Mouse (Mus musculus): ENCODE measurements at regions not wholly inside any gene's neighbourhood (a gene's known extent, or its start where the extent isn't known, plus 50 kb on each side); places are given as distances from the start of the nearest gene placed in this dataset.

- H3K36me3 ChIP-seq (ENCODE audit: control insufficient read depth, insufficient read depth): no peaks in the 10 kb centered on the region
- H3K4me3 ChIP-seq: no peak overlapping the region
- H3K4me2 ChIP-seq (ENCODE audit: low read depth): no peak overlapping the region
- no peak overlapping the region for H3ac ChIP-seq (ENCODE audit: control insufficient read depth, insufficient read length)
- TF ChIP-seq TCF3 (IDR thresholded peaks at IDR 0.05; ENCODE audit: insufficient read length, low read depth) (no peak), TCF12 (IDR thresholded peaks at IDR 0.05; ENCODE audit: insufficient read depth, poor library complexity, severe bottlenecking) (no peak), REST (IDR thresholded peaks at IDR 0.05; ENCODE audit: insufficient read depth, insufficient read length) (no peak), POLR2A (IDR thresholded peaks at IDR 0.05; ENCODE audit: insufficient read length, low read depth) (no peak), MYOD1 (IDR thresholded peaks at IDR 0.05; ENCODE audit: control insufficient read depth in 1 of 3, insufficient read length in 2 of 3, low read depth in 2 of 3) (no peak), SRF (IDR thresholded peaks at IDR 0.05; ENCODE audit: control insufficient read depth, insufficient read length, low read depth) (no peak), CEBPB (IDR thresholded peaks at IDR 0.05; ENCODE audit: insufficient read depth, poor library complexity, severe bottlenecking) (no peak), POLR2AphosphoS2 (IDR thresholded peaks at IDR 0.05; ENCODE audit: insufficient read length, low read depth) (no peak), MYOG (IDR thresholded peaks at IDR 0.05; ENCODE audit: control insufficient read depth in 1 of 3, insufficient read depth in 1 of 3, insufficient read length in 2 of 3, low read depth in 2 of 3) (no peak), MAX (IDR thresholded peaks at IDR 0.05; ENCODE audit: low read depth) (no peak)
- no peaks in the 10 kb centered on the region for H3K79me2 ChIP-seq (ENCODE audit: control insufficient read depth, insufficient read depth)
- H3K27me3 ChIP-seq (ENCODE audit: control insufficient read depth, insufficient read depth, insufficient read length): no peaks in the 10 kb centered on the region
Measured at GRCm38 (mm10) chr9:94407671-94408070, 130.2 kb downstream of the 1190002N15Rik start.

- Histone ChIP-seq H3K36me3 (ENCODE audit: control insufficient read depth, insufficient read depth) (no peaks in the 10 kb centered on the region), H3K27me3 (ENCODE audit: control insufficient read depth, insufficient read depth, insufficient read length) (no peaks in the 10 kb centered on the region), H3K4me2 (ENCODE audit: low read depth) (peak overlapping the region; percentile 15), H3K79me2 (ENCODE audit: control insufficient read depth, insufficient read depth) (no peaks in the 10 kb centered on the region), H3K4me3 (no peak overlapping the region), H3ac (ENCODE audit: control insufficient read depth, insufficient read length) (no peak overlapping the region)
- TF ChIP-seq MYOD1 (IDR thresholded peaks at IDR 0.05; ENCODE audit: control insufficient read depth in 1 of 3, insufficient read length in 2 of 3, low read depth in 2 of 3): peak in 2 of 3 experiments; percentile 24 to 43
- no peak for TF ChIP-seq MAX (IDR thresholded peaks at IDR 0.05; ENCODE audit: low read depth)
Measured at GRCm38 (mm10) chr9:94404551-94404950, 133.3 kb downstream of the 1190002N15Rik start.

DNA sequence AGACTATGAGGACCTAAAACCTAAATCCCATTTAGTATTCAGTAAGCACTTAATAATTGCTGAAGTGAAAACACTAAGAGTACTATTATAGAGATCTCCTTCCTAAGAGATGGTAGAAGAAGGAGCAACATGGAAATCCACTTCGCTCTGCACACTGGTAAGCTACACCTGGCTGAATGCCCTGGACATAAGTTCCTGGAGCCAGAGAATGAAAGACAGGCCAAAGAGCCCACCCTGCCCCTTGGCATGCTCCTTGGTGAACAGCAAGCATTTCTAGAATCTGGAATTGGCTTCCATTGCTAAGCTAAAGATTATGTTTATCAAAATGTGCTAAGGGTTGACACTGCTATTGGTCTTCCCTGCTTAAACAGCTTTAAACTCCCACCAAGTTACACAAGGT, 137.3 kb downstream of the 1190002N15Rik start:
- no peak overlapping the region for H3K4me2 ChIP-seq (ENCODE audit: low read depth)
- H3ac ChIP-seq (ENCODE audit: control insufficient read depth, insufficient read length): no peak overlapping the region
- no peaks in the 10 kb centered on the region for H3K79me2 ChIP-seq (ENCODE audit: control insufficient read depth, insufficient read depth)
- TF ChIP-seq TCF3 (IDR thresholded peaks at IDR 0.05; ENCODE audit: insufficient read length, low read depth) (no peak), SRF (IDR thresholded peaks at IDR 0.05; ENCODE audit: control insufficient read depth, insufficient read length, low read depth) (no peak), MAX (IDR thresholded peaks at IDR 0.05; ENCODE audit: low read depth) (no peak), USF1 (IDR thresholded peaks at IDR 0.05; ENCODE audit: low read depth) (no peak), REST (IDR thresholded peaks at IDR 0.05; ENCODE audit: insufficient read depth, insufficient read length) (no peak), MYOG (IDR thresholded peaks at IDR 0.05; ENCODE audit: control insufficient read depth in 1 of 3, insufficient read depth in 1 of 3, insufficient read length in 2 of 3, low read depth in 2 of 3) (no peak)
- no peak overlapping the region for H3K4me3 ChIP-seq
- H3K27me3 ChIP-seq (ENCODE audit: control insufficient read depth, insufficient read depth, insufficient read length): no peaks in the 10 kb centered on the region
- no peaks in the 10 kb centered on the region for H3K36me3 ChIP-seq (ENCODE audit: control insufficient read depth, insufficient read depth)

DNA sequence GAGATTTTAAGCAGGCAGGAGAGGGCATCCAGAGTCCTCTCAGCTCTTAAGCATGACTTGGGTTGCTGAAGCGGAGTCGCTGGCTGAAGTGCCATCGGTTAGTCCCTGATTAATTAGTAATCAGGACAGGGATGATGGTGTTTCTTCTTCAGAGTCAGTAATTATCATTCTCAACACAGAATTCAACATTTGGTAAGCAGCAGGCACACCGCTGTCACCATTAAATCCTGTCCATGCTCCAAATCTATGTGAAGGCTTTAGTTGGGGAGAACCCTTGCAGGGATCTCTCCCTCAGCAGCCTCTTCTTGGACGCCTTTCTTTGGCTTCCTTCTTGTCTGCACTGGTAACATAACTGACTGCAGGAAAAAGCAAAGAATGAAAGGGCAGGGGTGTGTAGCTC, 142.7 kb downstream of the 1190002N15Rik start:
- H3K4me3 ChIP-seq: no peak overlapping the region
- H3K27me3 ChIP-seq (ENCODE audit: control insufficient read depth, insufficient read depth, insufficient read length): no peaks in the 10 kb centered on the region
- no peaks in the 10 kb centered on the region for H3K79me2 ChIP-seq (ENCODE audit: control insufficient read depth, insufficient read depth)
- H3K36me3 ChIP-seq (ENCODE audit: control insufficient read depth, insufficient read depth): no peaks in the 10 kb centered on the region
- TF ChIP-seq E2F4 (IDR thresholded peaks at IDR 0.05; ENCODE audit: insufficient read depth) (no peak), MAX (IDR thresholded peaks at IDR 0.05; ENCODE audit: low read depth) (no peak), MYOD1 (IDR thresholded peaks at IDR 0.05; ENCODE audit: control insufficient read depth in 1 of 3, insufficient read length in 2 of 3, low read depth in 2 of 3) (no peak), TCF3 (IDR thresholded peaks at IDR 0.05; ENCODE audit: insufficient read length, low read depth) (no peak), SRF (IDR thresholded peaks at IDR 0.05; ENCODE audit: control insufficient read depth, insufficient read length, low read depth) (no peak), POLR2A (IDR thresholded peaks at IDR 0.05; ENCODE audit: insufficient read length, low read depth) (no peak), REST (IDR thresholded peaks at IDR 0.05; ENCODE audit: insufficient read depth, insufficient read length) (no peak)
- no peak overlapping the region for H3ac ChIP-seq (ENCODE audit: control insufficient read depth, insufficient read length)
- no peak overlapping the region for H3K4me2 ChIP-seq (ENCODE audit: low read depth)

DNA sequence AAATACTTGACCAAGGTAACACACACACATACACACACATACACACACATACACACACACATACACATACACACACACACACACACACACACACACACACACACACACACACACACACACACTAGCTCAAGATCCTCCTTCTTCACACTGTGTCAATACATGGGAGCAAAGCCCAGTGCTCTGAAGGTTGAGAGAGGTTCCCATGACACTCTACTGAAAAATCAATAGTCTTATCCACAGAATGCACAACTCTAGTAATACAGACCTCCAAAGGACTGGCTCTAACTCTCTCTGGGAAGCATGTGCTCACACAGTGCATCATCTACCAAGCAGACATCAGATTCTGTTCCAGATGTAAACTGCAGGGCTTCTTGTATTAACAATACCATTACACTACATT, 151.7 kb downstream of the 1190002N15Rik start:
- Histone ChIP-seq H3K4me3 (no peak overlapping the region), H3K79me2 (ENCODE audit: control insufficient read depth, insufficient read depth) (no peaks in the 10 kb centered on the region)

GRCm38 (mm10) chr9:94382293-94382692, 155.6 kb downstream of the 1190002N15Rik start:
- Histone ChIP-seq H3K4me2 (ENCODE audit: low read depth) (no peak overlapping the region), H3K79me2 (ENCODE audit: control insufficient read depth, insufficient read depth) (no peaks in the 10 kb centered on the region), H3K36me3 (ENCODE audit: control insufficient read depth, insufficient read depth) (no peaks in the 10 kb centered on the region), H3ac (ENCODE audit: control insufficient read depth, insufficient read length) (no peak overlapping the region), H3K27me3 (ENCODE audit: control insufficient read depth, insufficient read depth, insufficient read length) (no peaks in the 10 kb centered on the region), H3K4me3 (no peak overlapping the region)
- TF ChIP-seq TCF12 (IDR thresholded peaks at IDR 0.05; ENCODE audit: insufficient read depth, poor library complexity, severe bottlenecking) (no peak), TCF3 (IDR thresholded peaks at IDR 0.05; ENCODE audit: insufficient read length, low read depth) (no peak), E2F4 (IDR thresholded peaks at IDR 0.05; ENCODE audit: insufficient read depth) (no peak), CEBPB (IDR thresholded peaks at IDR 0.05; ENCODE audit: insufficient read depth, poor library complexity, severe bottlenecking) (no peak), MYOD1 (IDR thresholded peaks at IDR 0.05; ENCODE audit: control insufficient read depth in 1 of 3, insufficient read length in 2 of 3, low read depth in 2 of 3) (no peak), MAX (IDR thresholded peaks at IDR 0.05; ENCODE audit: low read depth) (no peak), MYOG (IDR thresholded peaks at IDR 0.05; ENCODE audit: control insufficient read depth in 1 of 3, insufficient read depth in 1 of 3, insufficient read length in 2 of 3, low read depth in 2 of 3) (no peak), SRF (IDR thresholded peaks at IDR 0.05; ENCODE audit: control insufficient read depth, insufficient read length, low read depth) (no peak), USF1 (IDR thresholded peaks at IDR 0.05; ENCODE audit: low read depth) (no peak), POLR2AphosphoS2 (IDR thresholded peaks at IDR 0.05; ENCODE audit: insufficient read length, low read depth) (no peak), REST (IDR thresholded peaks at IDR 0.05; ENCODE audit: insufficient read depth, insufficient read length) (no peak), POLR2A (IDR thresholded peaks at IDR 0.05; ENCODE audit: insufficient read length, low read depth) (no peak)

More for the DNA sequence above, 151.7 kb downstream of the 1190002N15Rik start:
- Histone ChIP-seq H3K27me3 (ENCODE audit: control insufficient read depth, insufficient read depth, insufficient read length) (no peaks in the 10 kb centered on the region), H3K36me3 (ENCODE audit: control insufficient read depth, insufficient read depth) (no peaks in the 10 kb centered on the region), H3K4me2 (ENCODE audit: low read depth) (no peak overlapping the region), H3ac (ENCODE audit: control insufficient read depth, insufficient read length) (no peak overlapping the region)
- no peak for TF ChIP-seq TCF12 (IDR thresholded peaks at IDR 0.05; ENCODE audit: insufficient read depth, poor library complexity, severe bottlenecking)
- TF ChIP-seq REST (IDR thresholded peaks at IDR 0.05; ENCODE audit: insufficient read depth, insufficient read length): no peak
